Mouse (Mus musculus): ENCODE data around the gene Pln. TPM values are rescaled to one million over a fixed set of nuclear protein-coding genes. Genes with fewer than 3 reads are reported as not detected.

The Pln gene
- total RNA-seq, 2 experiments from 2014 or later: 0.27 to 0.51 TPM

GRCm38 (mm10) chr10:53364311-53364710, 26.8 kb downstream of the Pln start:
- no peak for DNase-seq

GRCm38 (mm10) chr10:53367265-53367664, 29.8 kb downstream of the Pln start:
- no peak for DNase-seq

GRCm38 (mm10) chr10:53373885-53374578, 36.6 kb downstream of the Pln start:
- DNase-seq: no peak

GRCm38 (mm10) chr10:53377096-53377495, 39.6 kb downstream of the Pln start:
- peak; percentile 26 for DNase-seq

GRCm38 (mm10) chr10:53378296-53378695, 40.8 kb downstream of the Pln start:
- no peak for DNase-seq

GRCm38 (mm10) chr10:53378981-53379708, 41.7 kb downstream of the Pln start:
- DNase-seq: no peak

GRCm38 (mm10) chr10:53379709-53380106, 42.2 kb downstream of the Pln start, which contains the start of gene Cep85l:
Gene Cep85l, minus strand, starts transcription at chr10:53379947.
- peak; percentile 96 for DNase-seq

GRCm38 (mm10) chr10:53382696-53383365, 45.4 kb downstream of the Pln start:
- DNase-seq: no peak

- DNase-seq: no peak
These were observed 47.4 kb downstream of the Pln start for GRCm38 (mm10) chr10:53384896-53385295.

GRCm38 (mm10) chr10:53385438-53385837, 48.0 kb downstream of the Pln start:
- DNase-seq: no peak

GRCm38 (mm10) chr10:53388227-53388920, 50.9 kb downstream of the Pln start:
- peak; percentile 31 for DNase-seq

GRCm38 (mm10) chr10:53394923-53395629, 57.6 kb downstream of the Pln start:
- no peak for DNase-seq

Other genes with a start within 250 kb of the Pln start
- 10 to 100 TPM; 15.7 to 17.4 TPM for gene Cep85l, start 42.3 kb downstream of the Pln start, total RNA-seq (2021)